Mouse (Mus musculus): ENCODE results near the gene Adra2b. TPM values are rescaled to one million over a fixed set of nuclear protein-coding genes. Genes with fewer than 3 reads are reported as not detected.

Adra2b gene
- polyA plus RNA-seq (2015; fragmentation: Nextera tagmentation; extraction: Ambion mirVana): 0.30 and 0.33 TPM in 2 replicates

GRCm38 (mm10) chr2:127362459-127363281, at the start of gene Adra2b:
Adra2b (plus strand) TSS chr2:127363208.
- no peak within 1 kb of the TSS for H3K9ac ChIP-seq
- H3K4me2 ChIP-seq (replicated peaks): peak within 1 kb of the TSS; percentile 85
- WGBS: 1% methylated on average over 49 of the region's 49 CpGs
- peak; percentile 53; the same call in 1 of the 2 replicates for ATAC-seq (ENCODE audit: insufficient number of reproducible peaks, low FRiP score, low TSS enrichment, low read depth)
- peaks cover 77% of the 10 kb centered on the region for H3K27me3 ChIP-seq
- H3K4me3 ChIP-seq (replicated peaks): peak within 1 kb of the TSS; percentile 44
- peaks cover 14% of the 10 kb centered on the region for H3K4me1 ChIP-seq
- no peaks in the 10 kb centered on the region for H3K36me3 ChIP-seq
- no peak within 1 kb of the TSS for H3K27ac ChIP-seq (replicated peaks)
- no peaks in the 10 kb centered on the region for H3K9me3 ChIP-seq (replicated peaks)

GRCm38 (mm10) chr2:127313878-127314277, 49.1 kb upstream of the Adra2b start:
- Histone ChIP-seq H3K9ac (no peak overlapping the region), H3K4me3 (replicated peaks) (no peak overlapping the region), H3K27me3 (no peaks in the 10 kb centered on the region), H3K4me1 (no peaks in the 10 kb centered on the region), H3K9me3 (replicated peaks) (no peaks in the 10 kb centered on the region), H3K36me3 (no peaks in the 10 kb centered on the region), H3K27ac (replicated peaks) (no peak overlapping the region), H3K4me2 (replicated peaks) (no peak overlapping the region)
- 59% methylated on average over 4 of the region's 4 CpGs for WGBS
- no peak for ATAC-seq (ENCODE audit: insufficient number of reproducible peaks, low FRiP score, low TSS enrichment, low read depth)

- no peaks in the 10 kb centered on the region for H3K27me3 ChIP-seq
- no peak overlapping the region for H3K27ac ChIP-seq (replicated peaks)
- H3K4me1 ChIP-seq: no peaks in the 10 kb centered on the region
- 69% methylated on average over 6 of the region's 6 CpGs for WGBS
- H3K9me3 ChIP-seq (replicated peaks): no peaks in the 10 kb centered on the region
- no peak overlapping the region for H3K4me3 ChIP-seq (replicated peaks)
- H3K4me2 ChIP-seq (replicated peaks): no peak overlapping the region
- H3K36me3 ChIP-seq: no peaks in the 10 kb centered on the region
- H3K9ac ChIP-seq: no peak overlapping the region
- ATAC-seq (ENCODE audit: insufficient number of reproducible peaks, low FRiP score, low TSS enrichment, low read depth): no peak
Observed at GRCm38 (mm10) chr2:127314467-127315154, 48.4 kb upstream of the Adra2b start.

GRCm38 (mm10) chr2:127315155-127315470, 47.9 kb upstream of the Adra2b start:
- no peaks in the 10 kb centered on the region for H3K27me3 ChIP-seq
- WGBS: 92% methylated on average over 1 of the region's 1 CpGs
- H3K36me3 ChIP-seq: no peaks in the 10 kb centered on the region
- H3K4me3 ChIP-seq (replicated peaks): no peak overlapping the region
- H3K27ac ChIP-seq (replicated peaks): no peak overlapping the region
- H3K9ac ChIP-seq: no peak overlapping the region
- no peaks in the 10 kb centered on the region for H3K4me1 ChIP-seq
- no peaks in the 10 kb centered on the region for H3K9me3 ChIP-seq (replicated peaks)
- H3K4me2 ChIP-seq (replicated peaks): no peak overlapping the region
- ATAC-seq (ENCODE audit: insufficient number of reproducible peaks, low FRiP score, low TSS enrichment, low read depth): no peak

- no peak overlapping the region for H3K4me3 ChIP-seq (replicated peaks)
- H3K27me3 ChIP-seq: no peaks in the 10 kb centered on the region
- no peaks in the 10 kb centered on the region for H3K36me3 ChIP-seq
- ATAC-seq (ENCODE audit: insufficient number of reproducible peaks, low FRiP score, low TSS enrichment, low read depth): no peak
- 69% methylated on average over 5 of the region's 5 CpGs for WGBS
- no peaks in the 10 kb centered on the region for H3K4me1 ChIP-seq
- no peak overlapping the region for H3K9ac ChIP-seq
- no peaks in the 10 kb centered on the region for H3K9me3 ChIP-seq (replicated peaks)
- no peak overlapping the region for H3K4me2 ChIP-seq (replicated peaks)
- H3K27ac ChIP-seq (replicated peaks): no peak overlapping the region
Observed at GRCm38 (mm10) chr2:127316431-127316830, 46.6 kb upstream of the Adra2b start.

GRCm38 (mm10) chr2:127318136-127318535, 44.9 kb upstream of the Adra2b start:
- ATAC-seq (ENCODE audit: insufficient number of reproducible peaks, low FRiP score, low TSS enrichment, low read depth): no peak
- Histone ChIP-seq H3K27me3 (no peaks in the 10 kb centered on the region), H3K27ac (replicated peaks) (no peak overlapping the region), H3K4me1 (0 out of 2 replicates have a peak, but pooled peaks cover 3% of the 10 kb centered on the region), H3K4me3 (replicated peaks) (no peak overlapping the region), H3K36me3 (no peaks in the 10 kb centered on the region), H3K4me2 (replicated peaks) (no peak overlapping the region), H3K9ac (no peak overlapping the region), H3K9me3 (replicated peaks) (no peaks in the 10 kb centered on the region)
- 86% methylated on average over 4 of the region's 4 CpGs for WGBS

- WGBS: 69% methylated on average over 4 of the region's 4 CpGs
- Histone ChIP-seq H3K27me3 (no peaks in the 10 kb centered on the region), H3K27ac (replicated peaks) (no peak overlapping the region), H3K4me1 (0 out of 2 replicates have a peak, but pooled peaks cover 3% of the 10 kb centered on the region), H3K9me3 (replicated peaks) (no peaks in the 10 kb centered on the region), H3K4me3 (replicated peaks) (no peak overlapping the region), H3K9ac (no peak overlapping the region), H3K4me2 (replicated peaks) (no peak overlapping the region), H3K36me3 (no peaks in the 10 kb centered on the region)
- no peak for ATAC-seq (ENCODE audit: insufficient number of reproducible peaks, low FRiP score, low TSS enrichment, low read depth)
Observed at GRCm38 (mm10) chr2:127319071-127319470, 43.9 kb upstream of the Adra2b start.

GRCm38 (mm10) chr2:127322671-127323285, 40.2 kb upstream of the Adra2b start:
- Histone ChIP-seq H3K27ac (replicated peaks) (no peak overlapping the region), H3K4me2 (replicated peaks) (no peak overlapping the region), H3K4me3 (replicated peaks) (no peak overlapping the region), H3K4me1 (0 out of 2 replicates have a peak, but pooled peaks cover 3% of the 10 kb centered on the region), H3K36me3 (no peaks in the 10 kb centered on the region), H3K27me3 (no peaks in the 10 kb centered on the region), H3K9ac (no peak overlapping the region), H3K9me3 (replicated peaks) (no peaks in the 10 kb centered on the region)
- WGBS: 63% methylated on average over 6 of the region's 6 CpGs
- no peak for ATAC-seq (ENCODE audit: insufficient number of reproducible peaks, low FRiP score, low TSS enrichment, low read depth)

- Histone ChIP-seq H3K27ac (replicated peaks) (no peak overlapping the region), H3K9me3 (replicated peaks) (no peaks in the 10 kb centered on the region), H3K9ac (no peak overlapping the region), H3K4me1 (0 out of 2 replicates have a peak, but pooled peaks cover 3% of the 10 kb centered on the region), H3K4me2 (replicated peaks) (no peak overlapping the region), H3K4me3 (replicated peaks) (no peak overlapping the region), H3K36me3 (no peaks in the 10 kb centered on the region), H3K27me3 (no peaks in the 10 kb centered on the region)
- ATAC-seq (ENCODE audit: insufficient number of reproducible peaks, low FRiP score, low TSS enrichment, low read depth): no peak
- 87% methylated on average over 1 of the region's 1 CpGs for WGBS
Observed at GRCm38 (mm10) chr2:127323667-127324066, 39.3 kb upstream of the Adra2b start.

- Histone ChIP-seq H3K27me3 (no peaks in the 10 kb centered on the region), H3K4me2 (replicated peaks) (no peak overlapping the region), H3K4me1 (0 out of 2 replicates have a peak, but pooled peaks cover 3% of the 10 kb centered on the region), H3K4me3 (replicated peaks) (no peak overlapping the region), H3K36me3 (no peaks in the 10 kb centered on the region), H3K27ac (replicated peaks) (no peak overlapping the region), H3K9me3 (replicated peaks) (no peaks in the 10 kb centered on the region), H3K9ac (no peak overlapping the region)
- 65% methylated on average over 7 of the region's 7 CpGs for WGBS
- no peak for ATAC-seq (ENCODE audit: insufficient number of reproducible peaks, low FRiP score, low TSS enrichment, low read depth)
Observed at GRCm38 (mm10) chr2:127324456-127324855, 38.6 kb upstream of the Adra2b start.

- 0 out of 2 replicates have a peak overlapping the region, but pooled peaks have one; percentile 39 for H3K27ac ChIP-seq (replicated peaks)
- H3K4me3 ChIP-seq (replicated peaks): no peak overlapping the region
- no peak for ATAC-seq (ENCODE audit: insufficient number of reproducible peaks, low FRiP score, low TSS enrichment, low read depth)
- no peaks in the 10 kb centered on the region for H3K27me3 ChIP-seq
- no peak overlapping the region for H3K4me2 ChIP-seq (replicated peaks)
- H3K9ac ChIP-seq: no peak overlapping the region
- WGBS: 66% methylated on average over 12 of the region's 12 CpGs
- H3K4me1 ChIP-seq: no peaks in the 10 kb centered on the region
- no peaks in the 10 kb centered on the region for H3K36me3 ChIP-seq
- H3K9me3 ChIP-seq (replicated peaks): no peaks in the 10 kb centered on the region
Observed at GRCm38 (mm10) chr2:127328090-127328851, 34.7 kb upstream of the Adra2b start.
